Mouse (Mus musculus) midbrain, embryonic 14.5 days (tissue): Measurements from ENCODE around the gene Mpp3. TPM values are rescaled to one million over a fixed set of nuclear protein-coding genes. Genes with fewer than 3 reads are reported as not detected.

ENCODE experiments used
- ATAC-seq: fragments of 200-750 bp; cut with Nextera tagmentation; 2 replicates; pipeline ENCODE4 v1.8.0; 2017; ENCODE audit warnings: moderate number of reproducible peaks, moderate library complexity; ENCODE audit not compliant: low FRiP score, low TSS enrichment
- DNase-seq: peaks from one replicate; pipeline ENCODE4 v3.0.0-alpha.2; 2015
- H3K27ac ChIP-seq: fragments of 300-500 bp; sonication (generic); replicated peaks from 2 replicates; pipeline ENCODE4 v1.5.1; 2014; ENCODE audit warnings: mild to moderate bottlenecking, low read depth, low read length, moderate library complexity
- H3K27me3 ChIP-seq: fragments of 300-500 bp; sonication (generic); 2 replicates; pipeline ENCODE4 v1.6.1; 2014; ENCODE audit warnings: low read length, control low read depth, mixed read lengths; ENCODE audit not compliant: control insufficient read depth, insufficient read depth
- H3K36me3 ChIP-seq: fragments of 300-500 bp; sonication (generic); 2 replicates; pipeline ENCODE4 v1.6.1; 2014; ENCODE audit warnings: low read length, control low read depth; ENCODE audit not compliant: control insufficient read depth, insufficient read depth
- H3K4me1 ChIP-seq: fragments of 300-500 bp; sonication (generic); 2 replicates; pipeline ENCODE4 v1.6.1; 2014; ENCODE audit warnings: mild to moderate bottlenecking, antibody characterized with exemption, low read length, control low read depth; ENCODE audit not compliant: control insufficient read depth, insufficient read depth
- H3K4me2 ChIP-seq: fragments of 300-500 bp; sonication (generic); 2 replicates; pipeline ENCODE4 v1.6.1; 2014; ENCODE audit warnings: mild to moderate bottlenecking, low read length, moderate library complexity
- H3K4me3 ChIP-seq: fragments of 300-500 bp; sonication (generic); replicated peaks from 2 replicates; pipeline ENCODE4 v1.5.1; 2014; ENCODE audit warnings: low read depth, low read length
- H3K9ac ChIP-seq: fragments of 300-500 bp; sonication (generic); replicated peaks from 2 replicates; pipeline ENCODE4 v1.6.1; 2014; ENCODE audit warnings: mild to moderate bottlenecking, low read length, moderate library complexity
- H3K9me3 ChIP-seq: fragments of 300-500 bp; sonication (generic); 2 replicates; pipeline ENCODE4 v1.6.1; 2016; ENCODE audit warnings: low read length, control low read depth, mixed read lengths; ENCODE audit not compliant: control insufficient read depth
- WGBS: fragments of 180-500 bp; shearing (Covaris S2); extraction: QIAGEN DNeasy Blood & Tissue Kit; methylation state at CpG from one replicate; pipeline ENCODE4 v1.1.7; 2014; 5-methylcytosine and 5-hydroxymethylcytosine counted together
- polyA plus RNA-seq: library from polyadenylated mRNA; unstranded; fragments of >200 nt; fragmentation: Nextera tagmentation; extraction: Ambion mirVana; gene quantifications from 2 replicates; pipeline ENCODE4 v1.2.1, GENCODE M21; 2014

Gene Mpp3
- polyA plus RNA-seq, 1 experiment from 2014 or later, result 54.2 TPM

DNA sequence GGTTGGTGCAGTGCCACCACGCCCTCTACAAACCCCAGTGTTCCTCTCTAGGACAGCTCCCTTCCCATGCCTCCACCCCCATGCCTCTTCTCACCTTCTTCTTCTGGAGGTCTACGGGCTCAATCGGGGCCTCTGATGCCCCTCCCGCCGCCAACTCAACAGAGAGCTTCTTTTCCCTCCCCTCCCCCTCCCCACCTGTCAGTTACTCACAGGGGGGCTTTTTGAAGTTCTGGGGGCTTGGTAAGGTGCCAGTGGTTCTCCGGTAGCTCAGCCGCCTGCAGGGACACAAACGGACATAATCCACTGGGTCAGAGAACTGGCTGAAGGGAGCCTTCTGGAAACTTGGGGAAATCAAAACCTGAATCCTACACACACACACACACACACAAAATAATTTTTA, 16.8 kb downstream of the Mpp3 start:
- no peaks in the 10 kb centered on the region for H3K4me1 ChIP-seq
- H3K4me3 ChIP-seq, result no peak overlapping the region
- peaks cover 81% of the 10 kb centered on the region for H3K36me3 ChIP-seq
- H3K4me2 ChIP-seq, result no peak overlapping the region
- no peak overlapping the region for H3K9ac ChIP-seq
- 78% methylated on average over 8 of the region's 8 CpGs for whole genome bisulfite sequencing
- H3K27me3 ChIP-seq, result no peaks in the 10 kb centered on the region
- DNase-seq (no peak), ATAC-seq (no peak)
- no peaks in the 10 kb centered on the region for H3K9me3 ChIP-seq
- no peak overlapping the region for H3K27ac ChIP-seq

- Histone ChIP-seq H3K4me2 (no peak overlapping the region), H3K9me3 (no peaks in the 10 kb centered on the region), H3K9ac (0 out of 2 replicates have a peak overlapping the region, but pooled peaks have one; percentile 3), H3K4me3 (no peak overlapping the region), H3K4me1 (no peaks in the 10 kb centered on the region), H3K27me3 (no peaks in the 10 kb centered on the region), H3K27ac (peak overlapping the region; percentile 76), H3K36me3 (peaks cover 87% of the 10 kb centered on the region)
- DNase-seq, result peak; percentile 61
- peak; percentile 46 for ATAC-seq
- 54% methylated on average over 13 of the region's 13 CpGs for WGBS
Observed at GRCm38 (mm10) chr11:102010140-102010539, 18.1 kb downstream of the Mpp3 start.

- DNase-seq, result no peak
- no peak for ATAC-seq
- no peak overlapping the region for H3K4me3 ChIP-seq
- no peak overlapping the region for H3K4me2 ChIP-seq
- H3K9ac ChIP-seq, result no peak overlapping the region
- peaks cover 85% of the 10 kb centered on the region for H3K36me3 ChIP-seq
- no peaks in the 10 kb centered on the region for H3K9me3 ChIP-seq
- H3K4me1 ChIP-seq, result no peaks in the 10 kb centered on the region
- no peaks in the 10 kb centered on the region for H3K27me3 ChIP-seq
- H3K27ac ChIP-seq, result no peak overlapping the region
- 85% methylated on average over 15 of the region's 15 CpGs for WGBS
Observed at GRCm38 (mm10) chr11:102008954-102009637, 19.2 kb downstream of the Mpp3 start.

DNA sequence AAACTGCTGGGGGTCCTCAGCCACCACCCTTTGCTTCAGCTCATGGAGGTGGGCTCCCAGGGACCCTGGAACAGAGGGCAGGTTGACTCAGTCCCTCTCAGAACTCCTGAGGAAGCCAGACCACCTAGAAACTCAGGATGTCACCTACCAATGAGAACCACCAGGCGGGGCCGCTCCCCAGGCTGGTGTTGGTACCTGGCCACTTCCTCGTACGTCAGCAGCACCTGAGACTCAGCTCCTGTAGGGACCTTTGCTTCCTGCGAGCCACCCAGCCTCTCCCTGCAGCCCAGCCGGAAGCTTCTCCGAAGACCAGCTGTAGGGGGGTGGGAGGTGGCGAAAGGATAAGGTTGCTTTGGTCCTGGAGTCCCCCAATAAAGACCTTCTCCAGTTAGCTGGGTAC, 19.9 kb downstream of the Mpp3 start:
- H3K36me3 ChIP-seq, result peaks cover 85% of the 10 kb centered on the region

DNA sequence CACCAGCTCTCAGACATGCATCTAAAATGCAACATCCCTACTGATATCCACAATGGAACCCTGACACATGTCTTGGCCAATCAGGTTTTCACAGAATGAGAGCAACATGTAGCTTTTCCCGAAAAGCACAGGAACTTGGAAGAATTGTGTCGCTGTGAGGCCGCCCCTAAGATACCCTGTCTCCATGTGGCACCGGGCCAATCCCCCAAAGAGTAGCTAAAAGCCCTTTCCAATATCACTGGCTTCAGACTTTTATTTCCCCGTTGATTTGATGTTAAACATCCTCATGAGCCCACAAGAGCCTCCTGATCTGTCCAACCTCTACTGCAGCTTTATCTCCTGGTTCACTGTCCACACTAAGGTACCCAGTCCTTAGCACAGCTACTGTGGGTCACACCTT, 21.6 kb downstream of the Mpp3 start:
- no peak overlapping the region for H3K9ac ChIP-seq
- 57% methylated on average over 5 of the region's 5 CpGs for WGBS
- H3K4me3 ChIP-seq, result no peak overlapping the region
- no peaks in the 10 kb centered on the region for H3K9me3 ChIP-seq
- H3K4me1 ChIP-seq, result no peaks in the 10 kb centered on the region
- ATAC-seq (no peak), DNase-seq (peak; percentile 32)
- H3K36me3 ChIP-seq, result peaks cover 71% of the 10 kb centered on the region
- no peaks in the 10 kb centered on the region for H3K27me3 ChIP-seq
- H3K27ac ChIP-seq, result 0 out of 2 replicates have a peak overlapping the region, but pooled peaks have one; percentile 17
- H3K4me2 ChIP-seq, result no peak overlapping the region

More for the DNA sequence above, 19.9 kb downstream of the Mpp3 start:
- Histone ChIP-seq H3K4me3 (no peak overlapping the region), H3K9ac (no peak overlapping the region), H3K27me3 (no peaks in the 10 kb centered on the region), H3K4me2 (no peak overlapping the region), H3K4me1 (no peaks in the 10 kb centered on the region), H3K9me3 (no peaks in the 10 kb centered on the region), H3K27ac (no peak overlapping the region)
- WGBS, result 94% methylated on average over 8 of the region's 8 CpGs
- ATAC-seq (no peak), DNase-seq (no peak)

- Histone ChIP-seq H3K27ac (0 out of 2 replicates have a peak overlapping the region, but pooled peaks have one; percentile 26), H3K4me1 (no peaks in the 10 kb centered on the region), H3K36me3 (peaks cover 71% of the 10 kb centered on the region)
Observed at GRCm38 (mm10) chr11:102006271-102006670, 22.0 kb downstream of the Mpp3 start.

GRCm38 (mm10) chr11:102004251-102004650, 24.0 kb downstream of the Mpp3 start:
- Histone ChIP-seq H3K9ac (no peak overlapping the region), H3K36me3 (peaks cover 68% of the 10 kb centered on the region)
- WGBS, result 96% methylated on average over 8 of the region's 8 CpGs

More at GRCm38 (mm10) chr11:102006271-102006670, 22.0 kb downstream of the Mpp3 start:
- Histone ChIP-seq H3K4me3 (no peak overlapping the region), H3K4me2 (no peak overlapping the region), H3K9ac (no peak overlapping the region), H3K27me3 (no peaks in the 10 kb centered on the region), H3K9me3 (no peaks in the 10 kb centered on the region)
- WGBS, result 41% methylated on average over 9 of the region's 9 CpGs
- ATAC-seq, result no peak; the same call in 1 of the 2 replicates
- no peak for DNase-seq

DNA sequence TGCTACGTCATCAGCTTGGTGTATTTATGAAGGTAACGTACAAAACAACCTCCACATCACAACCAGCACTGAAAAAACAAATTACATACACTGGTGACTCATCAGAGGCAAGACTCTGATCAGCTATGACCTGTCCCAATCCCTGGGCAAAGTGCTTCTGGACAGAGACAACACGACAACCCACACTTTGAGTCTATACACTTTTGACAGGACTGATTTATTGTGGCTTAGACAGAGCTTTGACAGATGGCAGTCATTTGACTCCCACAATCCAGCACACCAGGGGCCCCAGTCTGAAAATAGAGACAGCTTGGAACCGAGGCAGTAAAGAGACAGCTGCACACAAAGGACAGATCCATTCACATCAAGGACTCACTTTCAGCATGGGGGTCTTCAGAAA, 28.8 kb downstream of the Mpp3 start:
- Histone ChIP-seq H3K4me1 (no peaks in the 10 kb centered on the region), H3K9me3 (no peaks in the 10 kb centered on the region), H3K9ac (no peak overlapping the region), H3K27ac (no peak overlapping the region), H3K4me2 (no peak overlapping the region), H3K27me3 (no peaks in the 10 kb centered on the region), H3K4me3 (no peak overlapping the region), H3K36me3 (peaks cover 37% of the 10 kb centered on the region)
- ATAC-seq (no peak), DNase-seq (no peak)
- WGBS, result 51% methylated on average over 4 of the region's 4 CpGs

More at GRCm38 (mm10) chr11:102004251-102004650, 24.0 kb downstream of the Mpp3 start:
- Histone ChIP-seq H3K27ac (no peak overlapping the region), H3K4me1 (no peaks in the 10 kb centered on the region), H3K4me2 (no peak overlapping the region), H3K9me3 (no peaks in the 10 kb centered on the region), H3K4me3 (no peak overlapping the region), H3K27me3 (no peaks in the 10 kb centered on the region)
- no peak for ATAC-seq
- no peak for DNase-seq

GRCm38 (mm10) chr11:101998258-101998657, 30.0 kb downstream of the Mpp3 start:
- H3K9me3 ChIP-seq, result no peaks in the 10 kb centered on the region
- 62% methylated on average over 5 of the region's 5 CpGs for WGBS
- ATAC-seq, result no peak

More at GRCm38 (mm10) chr11:101998258-101998657, 30.0 kb downstream of the Mpp3 start:
- Histone ChIP-seq H3K4me2 (no peak overlapping the region), H3K27ac (no peak overlapping the region), H3K27me3 (no peaks in the 10 kb centered on the region), H3K36me3 (peaks cover 27% of the 10 kb centered on the region), H3K4me1 (no peaks in the 10 kb centered on the region), H3K4me3 (no peak overlapping the region), H3K9ac (no peak overlapping the region)
- DNase-seq, result no peak
